Mouse (Mus musculus) bone marrow macrophage, adult 2 months (primary cell): ENCODE measurements around the gene Nudt19.

Experiments used
- CTCF ChIP-seq: IDR thresholded peaks from 2 replicates; pipeline ENCODE4 v1.5.1; 2012; ENCODE audit warnings: low read depth, mild to moderate bottlenecking, low read length, moderate library complexity
- POLR2A ChIP-seq: IDR thresholded peaks from 2 replicates; pipeline ENCODE4 v1.6.1; 2012; ENCODE audit warnings: mild to moderate bottlenecking, low read depth, low read length, borderline replicate concordance

DNA sequence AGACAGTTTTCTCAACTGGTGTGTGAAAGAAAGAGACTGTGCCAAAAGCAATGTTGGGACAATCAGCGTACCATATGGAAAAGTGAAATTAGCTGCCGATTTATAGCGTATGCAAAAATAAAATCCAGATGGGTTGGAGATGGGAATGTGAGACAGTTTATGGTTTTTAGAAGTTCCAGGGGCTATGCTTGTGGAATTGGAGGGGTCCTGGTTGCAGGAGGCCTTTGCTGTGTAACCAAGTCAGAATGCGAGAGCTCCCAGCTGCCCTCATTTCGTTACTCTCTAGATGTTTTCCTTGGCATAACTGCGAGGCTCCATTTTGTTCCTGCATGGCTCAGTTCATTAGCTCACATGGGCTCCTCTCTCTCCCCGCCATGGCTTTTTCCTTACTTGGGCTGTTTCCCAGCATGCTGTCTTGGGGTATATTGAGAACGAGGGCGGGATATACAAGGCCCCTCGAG, 34.7 kb upstream of the Nudt19 start:
- no peak for TF ChIP-seq CTCF
- no peak for TF ChIP-seq POLR2A
